In the genomic region with DNA sequence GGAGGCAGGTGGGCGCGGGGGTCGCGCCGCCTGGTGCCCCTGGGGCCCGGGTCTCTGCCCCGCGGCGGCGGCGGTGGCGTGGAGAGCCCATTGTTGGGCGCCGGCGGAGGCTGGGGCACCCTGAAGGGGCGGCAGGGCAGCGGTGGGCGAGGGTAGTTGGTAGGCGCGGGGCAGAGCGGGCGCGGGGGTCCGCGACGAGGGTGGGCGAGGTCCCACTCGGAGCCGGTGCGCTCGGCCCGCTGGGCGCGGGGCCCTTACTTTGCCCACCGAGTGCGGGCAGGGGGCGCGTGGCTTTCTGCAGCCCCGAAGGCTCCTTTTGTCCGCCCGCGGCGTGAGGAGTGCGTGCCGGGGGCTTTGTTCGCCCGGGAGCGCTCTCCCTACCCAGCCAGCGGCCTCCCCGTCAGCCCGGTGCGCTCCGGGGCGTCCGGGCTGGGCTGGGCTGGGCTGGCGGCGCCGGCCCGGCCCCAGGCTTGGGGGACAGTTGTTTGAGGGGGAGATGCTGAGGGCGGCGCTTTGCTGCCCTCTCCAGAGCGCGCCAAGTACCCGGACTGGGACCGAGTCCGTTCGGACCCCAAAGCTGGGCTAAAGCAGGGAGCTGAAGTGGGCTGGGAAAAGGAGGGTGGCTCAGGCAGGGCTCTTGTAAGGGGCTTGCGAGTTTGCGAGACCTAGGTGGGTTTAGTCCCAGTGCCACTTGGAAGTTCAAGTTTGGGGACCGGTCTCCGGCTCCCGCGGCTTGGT, we compare ENCODE assay signal across 8 mouse cellular contexts. TPM values are rescaled to one million over a fixed set of nuclear protein-coding genes. Genes with fewer than 3 reads are reported as not detected.
DNase-seq lines count a peak whose midpoint lies in the region; ATAC-seq and TF ChIP-seq lines count a peak whose summit lies in the region.

No protein-coding gene starts in this region.

- ATAC-seq in kidney, embryonic 16.5 days (ENCODE audit: low FRiP score, low TSS enrichment): no peak
- ATAC-seq in midbrain, embryonic 11.5 days (ENCODE audit: low FRiP score): peak; percentile 4; the same call in 1 of the 2 replicates

- peak overlapping the region; percentile 94 for H3K9ac ChIP-seq in kidney, embryonic 16.5 days (replicated peaks; ENCODE audit: low read length)
- peak overlapping the region; percentile 100 for H3K9ac ChIP-seq in midbrain, embryonic 11.5 days (ENCODE audit: low read length)

- no peak; the same call in 1 of the 2 replicates for TF ChIP-seq CTCF in layer of hippocampus, adult 2 months (conservative IDR thresholded peaks at IDR 0.05)

- peak overlapping the region; percentile 80 for H3K4me3 ChIP-seq in layer of hippocampus, adult 2 months
- peak overlapping the region; percentile 100 for H3K4me3 ChIP-seq in heart, embryonic 10.5 days
- H3K4me3 ChIP-seq in kidney, embryonic 16.5 days (ENCODE audit: low read length): peak overlapping the region; percentile 86
- H3K4me3 ChIP-seq in midbrain, embryonic 11.5 days (ENCODE audit: low read depth, low read length): peak overlapping the region; percentile 100

- no peaks in the 10 kb centered on the region for H3K9me3 ChIP-seq in heart, embryonic 10.5 days
- H3K9me3 ChIP-seq in kidney, embryonic 16.5 days (ENCODE audit: low read length): no peaks in the 10 kb centered on the region
- H3K9me3 ChIP-seq in midbrain, embryonic 11.5 days (ENCODE audit: control insufficient read depth, low read length): no peaks in the 10 kb centered on the region

- no peak for DNase-seq in layer of hippocampus, adult 2 months (ENCODE audit: low spot score in 2 of 2)
- no peak for DNase-seq in layer of hippocampus, postnatal 36 days
- peak; percentile 50 for DNase-seq in adrenal gland, postnatal 14 days
- DNase-seq in heart, embryonic 10.5 days (ENCODE audit: low spot score): no peak
- DNase-seq in midbrain, embryonic 11.5 days (ENCODE audit: low spot score, missing footprints): peak; percentile 94
- peak; percentile 21 to 30 for DNase-seq in thymus, postnatal 10 days (ENCODE audit: low spot score in 2 of 2)
- no peak for DNase-seq in layer of hippocampus, adult 9-10 months (ENCODE audit: low spot score)

- WGBS in heart, embryonic 10.5 days: under 1% methylated on average over 70 of the region's 73 CpGs
- WGBS in kidney, embryonic 16.5 days: under 1% methylated on average over 63 of the region's 73 CpGs
- WGBS in midbrain, embryonic 11.5 days: under 1% methylated on average over 55 of the region's 73 CpGs

- H3K27me3 ChIP-seq in heart, embryonic 10.5 days (ENCODE audit: insufficient read depth, poor library complexity, severe bottlenecking): no peaks in the 10 kb centered on the region
- H3K27me3 ChIP-seq in kidney, embryonic 16.5 days (ENCODE audit: insufficient read depth, low read length): no peaks in the 10 kb centered on the region
- H3K27me3 ChIP-seq in midbrain, embryonic 11.5 days (ENCODE audit: control insufficient read depth, insufficient read depth, low read length): no peaks in the 10 kb centered on the region

- peaks cover 42% of the 10 kb centered on the region for H3K36me3 ChIP-seq in heart, embryonic 10.5 days
- H3K36me3 ChIP-seq in kidney, embryonic 16.5 days (ENCODE audit: insufficient read depth, low read length): peaks cover 21% of the 10 kb centered on the region
- H3K36me3 ChIP-seq in midbrain, embryonic 11.5 days (ENCODE audit: control insufficient read depth, insufficient read depth, low read length): peaks cover 20% of the 10 kb centered on the region

- peak overlapping the region; percentile 89 for H3K27ac ChIP-seq in layer of hippocampus, adult 2 months
- H3K27ac ChIP-seq in heart, embryonic 10.5 days: peak overlapping the region; percentile 99
- H3K27ac ChIP-seq in kidney, embryonic 16.5 days (ENCODE audit: low read length): peak overlapping the region; percentile 81
- peak overlapping the region; percentile 99 for H3K27ac ChIP-seq in midbrain, embryonic 11.5 days (ENCODE audit: low read depth, low read length)

- peaks cover 78% of the 10 kb centered on the region for H3K4me1 ChIP-seq in heart, embryonic 10.5 days
- H3K4me1 ChIP-seq in kidney, embryonic 16.5 days (ENCODE audit: insufficient read depth, low read length): peaks cover 56% of the 10 kb centered on the region
- peaks cover 46% of the 10 kb centered on the region for H3K4me1 ChIP-seq in midbrain, embryonic 11.5 days (ENCODE audit: control insufficient read depth, insufficient read depth, low read length)

- H3K4me2 ChIP-seq in kidney, embryonic 16.5 days (replicated peaks; ENCODE audit: low read depth, low read length): peak overlapping the region; percentile 83
- H3K4me2 ChIP-seq in midbrain, embryonic 11.5 days: peak overlapping the region; percentile 98

RNA-seq across cellular contexts. Expression of a gene that starts 1.6 kb away (rescaled TPM):
- 100 to 1,000 TPM; 157 TPM for total RNA-seq in layer of hippocampus, adult 2 months (2021)
- total RNA-seq in layer of hippocampus, postnatal 36 days (2021): 100 to 1,000 TPM; 144 to 163 TPM
- 60.6 and 66.3 TPM in 2 replicates for total RNA-seq in adrenal gland, postnatal 14 days (2021)
- polyA plus RNA-seq in heart, embryonic 10.5 days (2016; fragmentation: Nextera tagmentation; extraction: Ambion mirVana): 69.6 and 139 TPM in 2 replicates
- polyA plus RNA-seq in kidney, embryonic 16.5 days (2015; fragmentation: Nextera tagmentation; extraction: Ambion mirVana): 66.4 and 79.4 TPM in 2 replicates
- 124 and 132 TPM in 2 replicates for polyA plus RNA-seq in midbrain, embryonic 11.5 days (2014; fragmentation: Nextera tagmentation; extraction: Ambion mirVana)

Comparison
In these comparisons a context has a peak if more than half of its experiments do, and no peak if none do; other contexts are left out.
1. DNase-seq: peak in adrenal gland, postnatal 14 days (single experiment), midbrain, embryonic 11.5 days (single experiment) and thymus, postnatal 10 days (2 of 2); none in layer of hippocampus, adult 2 months (0 of 2), layer of hippocampus, postnatal 36 days (0 of 2), heart, embryonic 10.5 days (single experiment) and layer of hippocampus, adult 9-10 months (single experiment).
2. Peak in every context shown above with its lines, with median percentiles within 50 percentile points of each other: H3K27ac ChIP-seq and H3K4me3 ChIP-seq.